Comparison of ENCODE assay signal across 24 mouse cellular contexts in genomic region chr17:64182599-64182998, GRCm38 (mm10).
DNase-seq lines count a peak whose midpoint lies in the region; ATAC-seq lines count a peak whose summit lies in the region.
"Had no signal": no experiment of that assay in that cellular context is flagged by ENCODE, and none has a peak within 500 bp of the region (broad histone marks: within the 10 kb centered on the region; RNA-seq: fewer than 3 reads in every experiment).

No protein-coding gene starts in this region.

- no peaks in the 10 kb centered on the region for H3K27me3 ChIP-seq in forebrain, embryonic 15.5 days
- no peaks in the 10 kb centered on the region for H3K27me3 ChIP-seq in forebrain, embryonic 11.5 days (ENCODE audit: control insufficient read depth, insufficient read depth, low read length)
- no peaks in the 10 kb centered on the region for H3K27me3 ChIP-seq in hindbrain, embryonic 14.5 days (ENCODE audit: control insufficient read depth, insufficient read depth, low read length)
- no peaks in the 10 kb centered on the region for H3K27me3 ChIP-seq in hindbrain, embryonic 10.5 days (ENCODE audit: insufficient read depth, poor library complexity, severe bottlenecking)
- H3K27me3 ChIP-seq in kidney, embryonic 16.5 days (ENCODE audit: insufficient read depth, low read length) = no peaks in the 10 kb centered on the region
- H3K27me3 ChIP-seq: embryonic facial prominence, embryonic 13.5 days; embryonic facial prominence, embryonic 15.5 days; forebrain, embryonic 13.5 days; Patski had no signal

- H3K9ac ChIP-seq in forebrain, embryonic 15.5 days (replicated peaks) = no peak overlapping the region
- no peak overlapping the region for H3K9ac ChIP-seq in forebrain, embryonic 11.5 days (ENCODE audit: low read length)
- no peak overlapping the region for H3K9ac ChIP-seq in hindbrain, embryonic 14.5 days
- no peak overlapping the region for H3K9ac ChIP-seq in kidney, embryonic 16.5 days (replicated peaks; ENCODE audit: low read length)
- H3K9ac ChIP-seq: embryonic facial prominence, embryonic 13.5 days; embryonic facial prominence, embryonic 15.5 days; forebrain, embryonic 13.5 days had no signal

- H3K27ac ChIP-seq in forebrain, embryonic 15.5 days (replicated peaks) = no peak overlapping the region
- H3K27ac ChIP-seq in forebrain, embryonic 11.5 days (ENCODE audit: low read depth, low read length) = no peak overlapping the region
- H3K27ac ChIP-seq in hindbrain, embryonic 14.5 days = 0 out of 2 replicates have a peak overlapping the region, but pooled peaks have one; percentile 20
- H3K27ac ChIP-seq in hindbrain, embryonic 10.5 days = no peak overlapping the region
- no peak overlapping the region for H3K27ac ChIP-seq in kidney, embryonic 16.5 days (ENCODE audit: low read length)
- H3K27ac ChIP-seq: embryonic facial prominence, embryonic 13.5 days; embryonic facial prominence, embryonic 15.5 days; forebrain, embryonic 10.5 days; forebrain, embryonic 13.5 days had no signal

- 90% methylated on average over 3 of the region's 3 CpGs for WGBS in forebrain, embryonic 15.5 days
- WGBS in forebrain, embryonic 11.5 days = 97% methylated on average over 3 of the region's 3 CpGs
- 83% methylated on average over 3 of the region's 3 CpGs for WGBS in hindbrain, embryonic 14.5 days
- 92% methylated on average over 3 of the region's 3 CpGs for WGBS in hindbrain, embryonic 10.5 days
- 76% methylated on average over 3 of the region's 3 CpGs for WGBS in kidney, embryonic 16.5 days

- H3K36me3 ChIP-seq in forebrain, embryonic 15.5 days = no peaks in the 10 kb centered on the region
- H3K36me3 ChIP-seq in forebrain, embryonic 11.5 days (ENCODE audit: control insufficient read depth, insufficient read depth, low read length) = no peaks in the 10 kb centered on the region
- no peaks in the 10 kb centered on the region for H3K36me3 ChIP-seq in hindbrain, embryonic 14.5 days (replicated peaks; ENCODE audit: control insufficient read depth, insufficient read depth)
- H3K36me3 ChIP-seq in hindbrain, embryonic 10.5 days = no peaks in the 10 kb centered on the region
- H3K36me3 ChIP-seq in kidney, embryonic 16.5 days (ENCODE audit: insufficient read depth, low read length) = no peaks in the 10 kb centered on the region
- H3K36me3 ChIP-seq: embryonic facial prominence, embryonic 13.5 days; embryonic facial prominence, embryonic 15.5 days; forebrain, embryonic 10.5 days; G1E had no signal

- no peak overlapping the region for H3K4me3 ChIP-seq in forebrain, embryonic 15.5 days
- no peak overlapping the region for H3K4me3 ChIP-seq in forebrain, embryonic 11.5 days (ENCODE audit: low read depth, low read length)
- H3K4me3 ChIP-seq in hindbrain, embryonic 14.5 days (replicated peaks; ENCODE audit: low read length) = no peak overlapping the region
- H3K4me3 ChIP-seq in hindbrain, embryonic 10.5 days = no peak overlapping the region
- no peak overlapping the region for H3K4me3 ChIP-seq in kidney, embryonic 16.5 days (ENCODE audit: low read length)
- H3K4me3 ChIP-seq: embryonic facial prominence, embryonic 13.5 days; embryonic facial prominence, embryonic 15.5 days; erythroblast, embryonic 14.5 days; forebrain, embryonic 10.5 days; forebrain, embryonic 13.5 days had no signal

- peaks cover 7% of the 10 kb centered on the region; the same call in 1 of the 2 replicates for H3K4me1 ChIP-seq in forebrain, embryonic 15.5 days
- H3K4me1 ChIP-seq in forebrain, embryonic 11.5 days (replicated peaks; ENCODE audit: control insufficient read depth, insufficient read depth, low read length) = no peaks in the 10 kb centered on the region
- no peaks in the 10 kb centered on the region for H3K4me1 ChIP-seq in hindbrain, embryonic 14.5 days (replicated peaks; ENCODE audit: control insufficient read depth, insufficient read depth, low read length)
- no peaks in the 10 kb centered on the region for H3K4me1 ChIP-seq in hindbrain, embryonic 10.5 days (replicated peaks)
- no peaks in the 10 kb centered on the region for H3K4me1 ChIP-seq in kidney, embryonic 16.5 days (ENCODE audit: insufficient read depth, low read length)
- H3K4me1 ChIP-seq: embryonic facial prominence, embryonic 13.5 days; embryonic facial prominence, embryonic 15.5 days; forebrain, embryonic 10.5 days had no signal

- H3K9me3 ChIP-seq in forebrain, embryonic 15.5 days = no peaks in the 10 kb centered on the region
- H3K9me3 ChIP-seq in forebrain, embryonic 11.5 days (ENCODE audit: control insufficient read depth, low read length) = no peaks in the 10 kb centered on the region
- no peaks in the 10 kb centered on the region for H3K9me3 ChIP-seq in hindbrain, embryonic 14.5 days (ENCODE audit: control insufficient read depth, low read length)
- no peaks in the 10 kb centered on the region for H3K9me3 ChIP-seq in hindbrain, embryonic 10.5 days
- H3K9me3 ChIP-seq in kidney, embryonic 16.5 days (ENCODE audit: low read length) = no peaks in the 10 kb centered on the region
- H3K9me3 ChIP-seq: embryonic facial prominence, embryonic 13.5 days; embryonic facial prominence, embryonic 15.5 days; forebrain, embryonic 10.5 days; forebrain, embryonic 13.5 days; G1E had no signal

- DNase-seq in forebrain, embryonic 11.5 days (ENCODE audit: low spot score) = no peak
- no peak for DNase-seq in hindbrain, embryonic 14.5 days (ENCODE audit: low spot score)
- no peak for DNase-seq in hindbrain, embryonic 10.5 days (ENCODE audit: low spot score)
- DNase-seq in lung, postnatal 25 days (ENCODE audit: low spot score) = no peak
- DNase-seq: adrenal gland, adult 8-10 months; adrenal gland, postnatal 14 days; adrenal gland, postnatal 36 days; cerebellum, adult 11-12 months; cerebellum, adult 2 months; cerebellum, adult 9-10 months; cerebellum, postnatal 14 days; cerebellum, postnatal 36 days; embryo, embryonic 11 days had no signal

- ATAC-seq in forebrain, embryonic 15.5 days (replicated peaks) = peak; percentile 11; the same call in 1 of the 2 replicates
- no peak for ATAC-seq in forebrain, embryonic 11.5 days (replicated peaks; ENCODE audit: low FRiP score)
- ATAC-seq in hindbrain, embryonic 14.5 days (ENCODE audit: low FRiP score) = no peak
- ATAC-seq in granulocyte monocyte progenitor cell, adult 5-6 weeks (replicated peaks; ENCODE audit: poor library complexity, severe bottlenecking) = peak; percentile 59
- no peak for ATAC-seq in kidney, embryonic 16.5 days (ENCODE audit: low FRiP score, low TSS enrichment)
- ATAC-seq: activated CD4-positive, CD25-positive, alpha-beta regulatory T cell, adult 4 months; Patski had no signal

- no peak overlapping the region for H3K4me2 ChIP-seq in forebrain, embryonic 15.5 days (replicated peaks)
- H3K4me2 ChIP-seq in forebrain, embryonic 11.5 days (ENCODE audit: low read depth, low read length, severe bottlenecking) = no peak overlapping the region
- H3K4me2 ChIP-seq in hindbrain, embryonic 14.5 days (replicated peaks) = no peak overlapping the region
- no peak overlapping the region for H3K4me2 ChIP-seq in kidney, embryonic 16.5 days (replicated peaks; ENCODE audit: low read depth, low read length)
- H3K4me2 ChIP-seq: embryonic facial prominence, embryonic 13.5 days; embryonic facial prominence, embryonic 15.5 days; forebrain, embryonic 13.5 days had no signal

Comparison
In these comparisons a context has a peak if more than half of its experiments do, and no peak if none do; other contexts are left out.
1. ATAC-seq: peak in forebrain, embryonic 15.5 days (single experiment) and granulocyte monocyte progenitor cell, adult 5-6 weeks (single experiment); none in forebrain, embryonic 11.5 days (single experiment), hindbrain, embryonic 14.5 days (single experiment) and kidney, embryonic 16.5 days (single experiment).